Mouse (Mus musculus): ENCODE measurements around the gene Hus1b.
A peak's percentile ranks its signal among the peaks of the same experiment; 100 is the strongest.

The Hus1b gene

DNA sequence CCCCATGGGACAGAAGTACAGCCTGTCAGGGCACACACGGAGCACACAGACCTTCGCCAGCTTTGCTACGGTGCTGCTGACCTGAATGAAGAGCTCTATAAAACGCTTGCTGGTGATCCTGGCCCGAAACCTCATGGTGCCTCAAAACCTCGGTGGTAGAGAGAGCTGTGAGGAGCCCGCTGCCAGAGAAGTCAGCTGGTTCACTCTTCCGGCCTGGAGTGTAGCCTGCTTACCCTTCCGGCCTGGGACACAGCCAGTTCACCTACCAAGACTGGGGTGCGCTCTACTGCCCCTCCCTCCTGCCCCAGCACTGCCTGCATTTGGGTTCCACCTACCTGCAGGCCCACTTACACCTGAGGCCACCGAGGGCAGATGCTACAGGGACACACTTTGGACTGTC is at the start of gene Hus1b:
Gene Hus1b, minus strand, starts transcription at position 220 of the 400 bp plus-strand sequence.
- no peak for DNase-seq

GRCm38 (mm10) chr13:30994249-30994858 is 46.8 kb upstream of the Hus1b start:
- DNase-seq: no peak

GRCm38 (mm10) chr13:30993819-30994218 is 46.3 kb upstream of the Hus1b start:
- peak; percentile 58 for DNase-seq

- no peak for DNase-seq
Observed at GRCm38 (mm10) chr13:30990233-30990632, 42.7 kb upstream of the Hus1b start.

DNA sequence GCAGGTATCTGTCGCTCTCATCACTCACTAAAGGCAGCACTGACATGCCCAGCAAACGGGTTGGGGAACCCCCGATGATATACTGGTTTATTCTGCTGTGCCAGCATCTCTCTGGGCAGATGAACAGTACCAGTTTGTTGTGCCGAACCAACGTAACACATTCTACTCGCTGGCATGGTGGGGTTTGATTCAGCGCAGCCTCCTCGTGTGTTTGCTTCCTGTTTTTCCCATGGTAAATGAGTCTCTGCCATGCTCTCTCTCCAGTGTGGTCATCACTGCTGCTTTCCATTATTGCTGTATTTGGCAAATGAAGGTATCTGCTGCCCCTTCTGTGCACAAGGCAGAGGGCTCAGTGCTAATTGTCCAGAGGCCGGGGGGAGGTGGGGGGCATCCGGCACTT is 42.2 kb upstream of the Hus1b start:
- DNase-seq: no peak

DNA sequence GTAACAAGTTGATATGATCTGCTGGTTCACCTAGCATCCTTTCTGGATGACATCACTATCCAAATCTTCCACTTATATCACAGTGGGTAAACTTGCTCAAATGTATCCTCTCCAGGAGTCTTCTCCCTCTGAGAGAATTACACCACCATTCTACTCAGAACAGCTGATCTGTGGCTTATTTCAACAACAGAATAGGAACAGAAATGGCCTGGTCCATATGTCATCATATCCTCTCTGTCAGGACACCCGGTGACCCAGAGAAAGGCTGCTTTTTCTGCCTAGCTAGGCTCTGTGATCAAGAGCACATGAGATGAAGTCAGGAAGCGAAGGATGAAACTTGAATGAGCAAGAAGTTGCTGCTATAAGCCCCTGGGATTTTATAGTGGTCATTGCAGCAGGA is 40.1 kb upstream of the Hus1b start:
- DNase-seq: no peak

DNA sequence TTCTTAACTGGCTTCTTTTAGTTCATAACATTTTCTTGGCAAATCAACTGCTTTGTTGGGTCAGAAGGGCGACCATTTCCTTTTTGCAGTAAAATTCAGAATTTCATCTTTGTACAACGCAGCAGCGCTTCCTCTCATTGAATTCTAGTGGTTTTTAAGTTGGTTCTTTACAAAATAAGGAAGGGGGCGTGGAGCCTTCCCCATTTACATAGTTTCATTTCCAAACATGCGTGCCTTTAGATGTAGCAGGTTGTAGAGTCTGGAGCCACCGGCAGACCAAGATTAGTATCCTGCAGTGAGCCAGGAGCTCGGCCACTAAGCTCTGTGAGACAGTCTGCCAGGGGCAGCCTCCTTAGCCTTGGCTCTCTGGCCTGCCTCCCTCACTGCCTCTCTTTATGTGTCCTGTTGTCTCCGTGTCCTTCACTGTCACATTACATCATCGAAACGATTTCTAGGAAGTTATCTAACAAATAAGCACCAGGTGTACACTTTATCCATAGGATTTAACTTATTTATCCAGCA is 39.4 kb upstream of the Hus1b start:
- no peak for DNase-seq

- DNase-seq: no peak
Observed at GRCm38 (mm10) chr13:30985598-30986466, 38.3 kb upstream of the Hus1b start.

GRCm38 (mm10) chr13:30985275-30985597 is 37.7 kb upstream of the Hus1b start:
- no peak for DNase-seq

GRCm38 (mm10) chr13:30981666-30982065 is 34.1 kb upstream of the Hus1b start:
- peak; percentile 72 for DNase-seq

GRCm38 (mm10) chr13:30978224-30978623 is 30.7 kb upstream of the Hus1b start:
- no peak for DNase-seq

- DNase-seq: peak; percentile 60
Observed at GRCm38 (mm10) chr13:30976536-30977084, 29.1 kb upstream of the Hus1b start.

DNA sequence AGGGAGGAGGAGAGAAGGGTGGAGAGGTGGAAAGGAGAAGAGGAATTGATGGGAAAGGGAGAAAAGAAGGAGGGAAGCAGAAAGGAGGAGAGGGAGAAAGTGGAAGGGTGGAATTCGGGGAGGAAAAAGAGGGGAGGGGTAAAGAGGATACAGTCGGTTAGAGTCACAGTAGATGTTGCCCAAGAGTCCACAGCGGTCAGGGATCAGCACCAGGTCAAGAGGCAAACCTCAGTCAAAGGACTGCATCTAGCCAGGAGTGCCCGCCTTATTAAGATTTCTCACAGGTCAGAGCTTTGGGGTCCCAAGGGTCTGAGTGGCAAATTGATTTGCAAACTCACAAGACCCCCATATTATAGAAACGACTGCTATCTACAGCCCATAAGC is 26.7 kb upstream of the Hus1b start:
- peak; percentile 15 for DNase-seq

GRCm38 (mm10) chr13:30973501-30974246 is 26.1 kb upstream of the Hus1b start, which contains the start of the genes Exoc2 and Gm5447:
Gene Exoc2, minus strand, starts transcription at chr13:30974093.
Gene Gm5447, plus strand, starts transcription at chr13:30974204.
- DNase-seq: peak; percentile 88

GRCm38 (mm10) chr13:30972102-30972501 is 24.5 kb upstream of the Hus1b start:
- DNase-seq: peak; percentile 80

- no peak for DNase-seq
Observed at GRCm38 (mm10) chr13:30971047-30971446, 23.5 kb upstream of the Hus1b start.

- no peak for DNase-seq
Observed at GRCm38 (mm10) chr13:30968311-30968710, 20.8 kb upstream of the Hus1b start.

DNA sequence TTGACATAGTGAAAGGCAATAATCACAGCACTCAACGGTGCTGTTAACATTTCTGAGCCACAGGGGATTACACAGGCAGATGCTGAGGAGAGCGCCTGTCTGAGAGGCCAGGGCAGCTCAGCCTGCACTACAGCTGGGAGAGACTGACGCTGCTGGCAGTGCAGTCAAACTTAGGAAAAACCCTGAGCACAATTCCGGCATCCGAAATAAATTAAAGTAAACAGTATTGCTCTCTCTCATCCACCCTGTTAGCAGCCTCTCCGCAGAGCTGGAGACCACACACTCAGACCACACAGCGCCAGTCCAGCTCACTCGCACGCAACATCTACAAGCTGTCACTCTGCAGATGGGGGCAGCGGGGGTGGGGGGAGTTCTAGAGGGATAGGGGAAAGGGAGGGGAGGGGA is 18.9 kb upstream of the Hus1b start:
- no peak for DNase-seq

DNA sequence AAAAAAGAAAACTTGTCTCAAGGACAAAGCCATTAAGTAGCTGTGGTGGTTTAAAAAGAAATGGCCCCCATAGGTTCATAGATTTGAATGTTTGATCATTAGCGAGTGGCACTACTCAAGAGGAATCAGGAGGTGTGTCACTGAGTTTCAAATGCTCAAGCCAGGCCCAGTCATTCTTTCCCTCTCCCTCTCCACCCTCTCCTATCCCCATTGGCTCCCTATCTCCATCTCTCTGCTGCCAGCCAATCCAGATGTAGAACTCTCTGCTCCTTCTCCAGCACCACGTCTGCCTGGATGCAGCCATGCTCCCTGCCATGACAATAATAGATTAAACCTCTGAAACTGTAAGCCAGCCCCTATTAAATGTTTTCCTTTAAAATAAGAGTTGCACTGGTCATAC is 14.4 kb upstream of the Hus1b start:
- no peak for DNase-seq

- DNase-seq: no peak
Observed at GRCm38 (mm10) chr13:30960714-30961113, 13.2 kb upstream of the Hus1b start.

GRCm38 (mm10) chr13:30953580-30953979 is 6.0 kb upstream of the Hus1b start:
- DNase-seq: no peak

DNA sequence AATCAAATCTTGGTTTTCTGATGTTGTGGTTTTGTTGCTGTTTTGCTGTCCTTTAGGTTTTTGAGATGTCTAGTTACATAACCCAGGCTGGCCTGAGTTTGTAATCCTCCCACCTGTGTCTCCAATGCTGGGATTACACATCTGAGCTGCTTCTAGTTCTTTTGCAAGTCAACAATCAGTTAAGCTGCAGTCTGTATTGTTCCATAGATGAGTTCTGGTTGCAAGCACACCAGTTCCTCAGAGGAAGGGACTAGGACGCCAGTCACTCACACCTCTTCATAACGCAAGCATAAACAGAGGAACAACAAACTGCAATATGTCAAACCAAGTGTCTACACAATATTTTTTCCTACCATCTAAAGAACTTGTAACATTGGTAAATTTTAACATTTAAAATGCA is 4.5 kb upstream of the Hus1b start:
- DNase-seq: no peak

DNA sequence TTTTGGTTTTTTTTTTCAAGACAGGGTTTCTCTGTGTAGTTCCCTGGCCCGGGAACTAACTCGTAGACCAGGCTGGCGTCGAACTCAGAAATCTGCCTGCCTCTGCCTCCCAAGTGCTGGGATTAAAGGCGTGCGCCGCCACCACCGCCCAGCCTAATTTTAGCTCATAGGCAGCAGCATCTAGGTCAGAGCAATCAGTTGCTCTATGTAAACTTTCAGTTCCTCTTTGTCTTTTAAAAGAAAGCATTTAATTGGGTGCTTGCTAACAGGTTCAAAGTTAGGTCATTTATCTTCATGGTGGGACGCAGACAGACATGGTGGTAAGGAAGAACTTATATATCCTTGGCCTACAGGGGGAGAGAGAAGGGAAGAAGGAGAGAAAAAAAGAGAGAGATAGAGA is 1.6 kb upstream of the Hus1b start:
- DNase-seq: no peak
